Mouse (Mus musculus) spleen, adult 2 months (tissue): ENCODE data around the gene Gm20489. TPM values are rescaled to one million over a fixed set of nuclear protein-coding genes. Genes with fewer than 3 reads are reported as not detected.
A peak's percentile ranks its signal among the peaks of the same experiment; 100 is the strongest.

ENCODE experiments used
- DNase-seq, 2 experiments: peaks; one replicate each; pipeline versions ENCODE4 v3.0.0 to v3.0.0-alpha.2; 2012 to 2021; ENCODE audit warnings: low spot score in 2 of 2, low read depth in 1 of 2
- H3K27ac ChIP-seq: fragments of 200-500 bp; 2 replicates; pipeline ENCODE4 v1.5.1; 2012; ENCODE audit warnings: low read length, inconsistent platforms; ENCODE audit not compliant: insufficient read depth
- H3K27me3 ChIP-seq: fragments of 200-500 bp; 2 replicates; pipeline ENCODE4 v1.6.1; 2012; ENCODE audit warnings: mild to moderate bottlenecking, moderate library complexity, low read length, inconsistent platforms; ENCODE audit not compliant: control insufficient read depth, insufficient read depth
- H3K36me3 ChIP-seq: fragments of 200-500 bp; 2 replicates; pipeline ENCODE4 v1.6.1; 2012; ENCODE audit warnings: mild to moderate bottlenecking, low read length, inconsistent platforms; ENCODE audit not compliant: control insufficient read depth, insufficient read depth
- H3K4me1 ChIP-seq: fragments of 200-500 bp; 2 replicates; pipeline ENCODE4 v1.6.1; 2011; ENCODE audit warnings: inconsistent platforms; ENCODE audit not compliant: control insufficient read depth, insufficient read depth, insufficient read length
- H3K4me3 ChIP-seq: fragments of 200-500 bp; 2 replicates; pipeline ENCODE4 v1.5.1; 2011; ENCODE audit warnings: mild to moderate bottlenecking, inconsistent platforms; ENCODE audit not compliant: insufficient read depth, insufficient read length; ENCODE audit errors: extremely low read depth
- CTCF ChIP-seq: fragments of 200-500 bp; IDR thresholded peaks from 2 replicates; pipeline ENCODE4 v1.5.1; 2011; ENCODE audit warnings: mild to moderate bottlenecking, inconsistent platforms; ENCODE audit not compliant: insufficient read depth, insufficient read length, insufficient replicate concordance; ENCODE audit errors: extremely low read depth
- POLR2A ChIP-seq: fragments of 200-500 bp; IDR thresholded peaks from 2 replicates; pipeline ENCODE4 v1.6.1; 2011; ENCODE audit warnings: low read depth, low read length, inconsistent platforms
- WGBS: fragments of 180-500 bp; shearing (Covaris S2); methylation state at CpG from one replicate; pipeline ENCODE4 v1.1.7; 2018; 5-methylcytosine and 5-hydroxymethylcytosine counted together
- polyA plus RNA-seq: library from polyadenylated mRNA; depleted of rRNA; stranded (reverse); fragments of >200 nt; gene quantifications from 2 replicates; pipeline ENCODE4 v1.2.3, GENCODE M21; 2012

Gene Gm20489
- polyA plus RNA-seq, 1 experiment = not detected

DNA sequence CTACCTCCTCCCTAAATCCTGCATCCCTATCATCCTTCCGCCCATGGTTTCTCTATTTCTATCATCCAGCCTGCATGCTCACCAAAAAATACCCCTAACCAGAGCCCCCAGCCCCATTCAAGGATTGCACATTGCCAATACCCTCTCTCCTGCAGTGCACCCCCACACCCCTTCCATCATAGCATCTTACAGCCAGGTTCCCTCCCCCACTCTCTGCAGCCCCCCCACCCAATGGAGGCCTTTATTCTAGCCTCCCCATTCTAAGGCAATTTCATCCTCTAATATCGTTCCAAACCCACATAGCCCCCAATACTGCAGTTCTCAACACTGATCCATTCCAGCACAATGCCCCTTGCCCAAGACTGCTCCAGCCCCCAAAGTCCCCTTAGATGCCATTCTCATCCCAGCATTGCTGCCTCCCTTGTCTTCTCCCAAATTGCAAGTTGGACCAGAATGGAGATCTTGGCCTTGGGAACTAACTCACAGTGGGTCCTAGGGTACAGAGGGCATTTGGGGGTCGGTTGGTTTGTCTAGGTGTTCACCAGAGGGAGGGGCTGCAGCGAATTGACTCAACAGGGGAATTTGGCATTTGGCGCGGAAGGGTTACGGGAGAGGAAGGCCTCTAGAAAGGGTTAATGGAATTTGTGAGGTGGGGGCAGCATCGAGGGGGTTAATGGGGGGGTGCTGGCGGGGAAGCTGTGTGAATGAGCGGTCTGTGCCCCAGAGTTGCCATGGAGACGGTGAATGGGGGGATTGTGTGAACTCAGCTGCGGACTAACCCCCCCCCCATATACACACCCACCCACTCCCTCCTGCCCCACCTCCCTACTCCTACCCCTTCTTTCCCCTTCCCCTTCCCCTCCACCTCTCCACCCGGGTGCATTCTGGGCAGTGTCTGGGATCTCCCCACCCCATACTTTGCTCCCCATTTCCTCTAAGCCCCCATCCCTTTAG is 30.9 kb upstream of the Gm20489 start:
- no peak overlapping the region for H3K27ac ChIP-seq
- no peak overlapping the region for H3K4me3 ChIP-seq
- H3K4me1 ChIP-seq = no peaks in the 10 kb centered on the region
- no peak for TF ChIP-seq CTCF
- no peak for TF ChIP-seq POLR2A
- no peak for DNase-seq
- WGBS = 52% methylated on average over 13 of the region's 13 CpGs
- H3K27me3 ChIP-seq = no peaks in the 10 kb centered on the region
- peaks cover 12% of the 10 kb centered on the region for H3K36me3 ChIP-seq

DNA sequence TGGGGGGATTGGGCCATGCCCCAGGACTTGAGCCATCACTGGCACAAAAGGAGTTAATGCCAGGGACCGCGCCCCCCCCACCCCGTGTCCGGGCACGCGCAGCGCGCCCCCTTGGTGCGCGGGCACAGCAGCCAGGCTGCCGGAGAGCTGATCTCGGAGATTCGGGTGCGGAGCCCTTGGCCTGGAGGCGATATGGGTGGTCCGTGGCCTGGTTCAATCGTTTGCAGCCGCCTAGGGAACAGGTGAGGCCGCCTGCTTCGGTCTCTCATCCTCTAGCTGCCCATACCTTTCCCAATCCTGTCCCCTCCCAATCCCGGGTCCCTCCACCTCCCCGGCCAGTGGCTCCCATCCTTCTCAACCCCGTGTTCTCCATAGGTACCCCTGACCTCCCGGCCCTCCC is 30.2 kb upstream of the Gm20489 start, which contains the start of gene Nlgn3:
Nlgn3 (plus strand) TSS at position 114 of the 400 bp plus-strand sequence.
- no peak within 1 kb of the TSS for H3K27ac ChIP-seq
- no peaks in the 10 kb centered on the region for H3K4me1 ChIP-seq
- TF ChIP-seq CTCF = no peak
- no peak for TF ChIP-seq POLR2A
- H3K27me3 ChIP-seq = no peaks in the 10 kb centered on the region
- peaks cover 12% of the 10 kb centered on the region for H3K36me3 ChIP-seq
- 30% methylated on average over 24 of the region's 24 CpGs for WGBS
- DNase-seq = no peak
- H3K4me3 ChIP-seq = no peak within 1 kb of the TSS

DNA sequence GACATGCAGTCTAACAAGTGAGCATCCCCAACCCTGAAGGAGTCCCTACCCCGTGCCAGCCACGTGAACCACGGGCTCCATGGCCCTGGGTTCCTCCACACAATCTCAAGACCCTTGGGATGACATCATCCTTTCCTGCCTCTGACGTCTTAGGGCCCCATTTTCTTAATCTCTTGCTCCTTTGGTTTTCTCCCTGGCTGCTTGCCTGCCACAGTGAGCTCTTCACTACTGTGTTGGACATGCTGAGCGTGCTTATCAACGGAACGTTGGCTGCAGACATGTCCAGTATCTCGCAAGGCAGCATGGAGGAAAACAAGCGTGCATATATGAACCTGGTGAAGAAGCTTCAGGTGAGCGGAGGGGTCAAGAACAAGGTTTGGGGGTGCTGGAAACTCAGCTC is 21.3 kb upstream of the Gm20489 start:
- DNase-seq = no peak
- H3K4me1 ChIP-seq = no peaks in the 10 kb centered on the region
- no peak overlapping the region for H3K4me3 ChIP-seq
- WGBS = 78% methylated on average over 10 of the region's 10 CpGs
- no peaks in the 10 kb centered on the region for H3K27me3 ChIP-seq
- H3K36me3 ChIP-seq = peaks cover 25% of the 10 kb centered on the region
- H3K27ac ChIP-seq = peak overlapping the region; percentile 13; the same call in 1 of the 2 replicates
- no peak for TF ChIP-seq POLR2A

- WGBS = 89% methylated on average over 7 of the region's 7 CpGs
- DNase-seq = no peak
- H3K27ac ChIP-seq = no peak overlapping the region
- no peak for TF ChIP-seq POLR2A
- TF ChIP-seq CTCF = no peak
- H3K36me3 ChIP-seq = peaks cover 30% of the 10 kb centered on the region
- H3K4me3 ChIP-seq = no peak overlapping the region
- H3K4me1 ChIP-seq = no peaks in the 10 kb centered on the region
- H3K27me3 ChIP-seq = no peaks in the 10 kb centered on the region
These were observed 20.2 kb upstream of the Gm20489 start for GRCm38 (mm10) chrX:101289037-101289436.

- peaks cover 29% of the 10 kb centered on the region for H3K36me3 ChIP-seq
- TF ChIP-seq POLR2A (no peak), CTCF (no peak)
These were observed 19.6 kb upstream of the Gm20489 start for GRCm38 (mm10) chrX:101288432-101288831.

DNA sequence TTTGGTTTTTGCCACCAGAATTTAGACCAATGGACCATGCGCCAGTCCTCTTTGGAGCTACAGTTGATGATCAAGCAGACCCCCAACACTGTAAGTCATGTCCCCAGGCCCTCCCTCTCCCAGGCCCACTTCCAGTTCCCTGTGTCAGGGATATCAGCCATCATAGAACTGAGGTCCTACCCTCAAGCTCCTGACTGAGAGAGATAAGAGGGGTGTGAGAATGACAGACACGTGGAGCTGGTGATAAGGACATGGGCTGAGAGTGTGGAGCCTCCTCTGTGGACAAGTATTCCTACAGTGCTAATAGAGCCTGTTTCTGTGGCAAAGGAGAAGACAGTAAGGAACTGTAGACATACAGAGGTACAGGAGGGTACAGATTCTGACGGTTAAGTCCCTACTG is 18.7 kb upstream of the Gm20489 start:
- Histone ChIP-seq H3K27me3 (no peaks in the 10 kb centered on the region), H3K4me3 (no peak overlapping the region), H3K36me3 (peaks cover 30% of the 10 kb centered on the region), H3K27ac (peak overlapping the region; percentile 31; the same call in 1 of the 2 replicates), H3K4me1 (no peaks in the 10 kb centered on the region)
- TF ChIP-seq POLR2A (no peak), CTCF (no peak)
- DNase-seq = no peak
- WGBS = 78% methylated on average over 3 of the region's 3 CpGs

More at GRCm38 (mm10) chrX:101288432-101288831, 19.6 kb upstream of the Gm20489 start:
- H3K27ac ChIP-seq = no peak overlapping the region
- DNase-seq = no peak
- H3K27me3 ChIP-seq = no peaks in the 10 kb centered on the region
- WGBS = 89% methylated on average over 6 of the region's 6 CpGs
- no peaks in the 10 kb centered on the region for H3K4me1 ChIP-seq
- no peak overlapping the region for H3K4me3 ChIP-seq

DNA sequence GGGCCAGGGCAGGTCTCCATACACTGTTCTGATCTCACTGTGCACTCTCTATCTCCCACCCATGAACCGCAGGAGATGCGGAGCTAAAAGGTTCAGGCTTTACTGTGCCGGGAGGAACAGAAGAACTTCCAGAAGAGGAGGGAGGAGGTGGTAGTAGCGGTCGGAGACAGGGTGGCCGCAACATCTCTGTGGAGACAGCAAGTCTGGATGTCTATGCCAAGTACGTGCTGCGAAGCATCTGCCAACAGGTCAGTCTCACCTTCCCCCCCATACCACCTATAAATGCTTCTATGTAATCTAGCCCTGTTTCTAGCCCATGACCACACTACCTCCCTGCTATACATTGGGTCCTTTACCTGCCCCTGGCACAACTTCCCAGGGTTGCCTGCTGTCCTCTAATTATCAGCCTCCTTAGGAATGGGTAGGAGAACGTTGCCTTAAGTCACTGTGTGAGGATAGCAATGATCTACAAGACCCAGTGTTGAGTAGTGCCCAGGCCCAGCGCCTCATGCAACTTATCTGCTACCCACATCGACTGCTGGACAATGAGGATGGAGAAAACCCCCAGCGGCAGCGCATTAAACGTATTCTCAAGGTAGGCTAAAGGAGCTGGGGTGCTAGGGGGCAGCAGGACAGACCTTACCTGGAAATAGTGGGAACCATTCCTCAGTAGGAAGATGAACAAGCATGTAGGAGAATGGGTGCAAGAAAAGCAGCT is 17.3 kb upstream of the Gm20489 start:
- 92% methylated on average over 14 of the region's 14 CpGs for WGBS
- no peak overlapping the region for H3K27ac ChIP-seq
- no peaks in the 10 kb centered on the region for H3K4me1 ChIP-seq
- no peak overlapping the region for H3K4me3 ChIP-seq
- peaks cover 31% of the 10 kb centered on the region for H3K36me3 ChIP-seq
- no peak for DNase-seq
- no peaks in the 10 kb centered on the region for H3K27me3 ChIP-seq
- TF ChIP-seq POLR2A (no peak), CTCF (no peak)
